Mouse (Mus musculus) left cerebral cortex, postnatal 36 days (tissue): ENCODE data around the gene Gpc5. TPM values are rescaled to one million over a fixed set of nuclear protein-coding genes. Genes with fewer than 3 reads are reported as not detected.
A peak's percentile ranks its signal among the peaks of the same experiment; 100 is the strongest.

Experiments
- DNase-seq, 2 experiments: peaks; one replicate each; pipeline ENCODE4 v3.0.0; 2021 to 2022; ENCODE audit warnings: low spot score in 2 of 2, mixed read lengths in 1 of 2
- intact Hi-C: fragments of 180-260 bp; cut with DNase I; formaldehyde crosslinking; loops from one replicate; pipeline ENCODE4 v1.15.1; 2025
- microRNA-seq: library from miRNA; unstranded; fragments of <30 nt; microRNA quantifications from one replicate; pipeline ENCODE4 v1.2.0, GENCODE M21; 2022
- total RNA-seq, 2 experiments: library from RNA; stranded (reverse); gene quantifications; 2 replicates each; pipeline ENCODE4 v1.2.3; 2021

Gpc5 gene
- total RNA-seq, 2 experiments from 2014 or later: 31.3 to 34.0 TPM

GRCm38 (mm10) chr14:116538216-116538615, 1446.2 kb downstream of the Gpc5 start:
- no peak for DNase-seq
- intact Hi-C loops: no loop called here

GRCm38 (mm10) chr14:116543746-116544145, 1451.7 kb downstream of the Gpc5 start:
- intact Hi-C loops: no loop called here
- DNase-seq: no peak

- DNase-seq: no peak
- intact Hi-C loops: no loop called here
Measured at GRCm38 (mm10) chr14:116551401-116551800, 1459.4 kb downstream of the Gpc5 start.

GRCm38 (mm10) chr14:116553316-116553715, 1461.3 kb downstream of the Gpc5 start:
- DNase-seq: no peak
- intact Hi-C loops: no loop called here

- intact Hi-C loops: no loop called here
- DNase-seq: no peak
Measured at GRCm38 (mm10) chr14:116558141-116558800, 1466.3 kb downstream of the Gpc5 start.

GRCm38 (mm10) chr14:116559990-116560389, 1468.0 kb downstream of the Gpc5 start:
- intact Hi-C loops: no loop called here
- no peak for DNase-seq

Small RNAs within 50 kb of the gene (microRNA-seq; reads per million reads assigned to microRNA genes)
- gene Mir17 (614 reads per million, percentile 74 among the genes with 10 or more reads in this experiment), gene Mir18 (52.0 reads per million, percentile 50 among the genes with 10 or more reads in this experiment), gene Mir19a (not detected), gene Mir19b-1 (not detected), gene Mir20a (211 reads per million, percentile 63 among the genes with 10 or more reads in this experiment), gene Mir92-1 (383 reads per million, percentile 68 among the genes with 10 or more reads in this experiment)
